In genomic region chr14:62557111-62557510, GRCm38 (mm10) we compare ENCODE assay signal across 20 mouse cellular contexts. TPM values are rescaled to one million over a fixed set of nuclear protein-coding genes. Genes with fewer than 3 reads are reported as not detected.
A peak's percentile ranks its signal among the peaks of the same experiment; 100 is the strongest.
DNase-seq lines count a peak whose midpoint lies in the region; ATAC-seq and TF ChIP-seq lines count a peak whose summit lies in the region.
"Had no signal": no experiment of that assay in that cellular context is flagged by ENCODE, and none has a peak within 500 bp of the region (broad histone marks: within the 10 kb centered on the region; RNA-seq: fewer than 3 reads in every experiment).

No protein-coding gene starts in this region.

- no peaks in the 10 kb centered on the region for H3K36me3 ChIP-seq in heart, embryonic 16.5 days (ENCODE audit: control insufficient read depth, insufficient read depth)
- H3K36me3 ChIP-seq in heart, adult 2 months (ENCODE audit: control insufficient read depth, insufficient read depth, low read length), result no peaks in the 10 kb centered on the region
- no peaks in the 10 kb centered on the region for H3K36me3 ChIP-seq in lung, embryonic 16.5 days (ENCODE audit: control insufficient read depth, insufficient read depth, low read length)
- H3K36me3 ChIP-seq in hindbrain, embryonic 14.5 days (replicated peaks; ENCODE audit: control insufficient read depth, insufficient read depth), result no peaks in the 10 kb centered on the region
- H3K36me3 ChIP-seq in midbrain, postnatal 0 days (ENCODE audit: insufficient read depth, low read length), result no peaks in the 10 kb centered on the region
- H3K36me3 ChIP-seq: heart, embryonic 12.5 days had no signal

- peaks cover 10% of the 10 kb centered on the region; the same call in 1 of the 2 replicates for H3K4me1 ChIP-seq in heart, embryonic 16.5 days (ENCODE audit: control insufficient read depth, insufficient read depth, low read length)
- H3K4me1 ChIP-seq in heart, adult 2 months (ENCODE audit: control insufficient read depth, insufficient read depth, low read length), result peaks cover 7% of the 10 kb centered on the region
- peaks cover 10% of the 10 kb centered on the region for H3K4me1 ChIP-seq in lung, embryonic 16.5 days (replicated peaks; ENCODE audit: control insufficient read depth, insufficient read depth, low read length)
- peaks cover 31% of the 10 kb centered on the region for H3K4me1 ChIP-seq in hindbrain, embryonic 14.5 days (replicated peaks; ENCODE audit: control insufficient read depth, insufficient read depth, low read length)
- H3K4me1 ChIP-seq in midbrain, postnatal 0 days (ENCODE audit: insufficient read depth, low read length), result peaks cover 11% of the 10 kb centered on the region

- H3K9me3 ChIP-seq in heart, embryonic 16.5 days (replicated peaks; ENCODE audit: control insufficient read depth, low read length), result no peaks in the 10 kb centered on the region
- H3K9me3 ChIP-seq in lung, embryonic 16.5 days (ENCODE audit: control insufficient read depth, low read length), result no peaks in the 10 kb centered on the region
- H3K9me3 ChIP-seq in hindbrain, embryonic 14.5 days (ENCODE audit: control insufficient read depth, low read length), result no peaks in the 10 kb centered on the region
- H3K9me3 ChIP-seq in midbrain, postnatal 0 days (ENCODE audit: low read length), result no peaks in the 10 kb centered on the region
- H3K9me3 ChIP-seq: heart, embryonic 12.5 days had no signal

- intact Hi-C loops in heart, adult 2 months (cut with DNase I), result loop anchor here (5.0 kb wide), 1 partner anchor 65 kb away; no protein-coding TSS in a partner anchor

- H3K4me2 ChIP-seq in heart, embryonic 16.5 days (ENCODE audit: low read depth, low read length), result peak overlapping the region; percentile 37; the same call in 1 of the 2 replicates
- 0 out of 2 replicates have a peak overlapping the region, but pooled peaks have one; percentile 96 for H3K4me2 ChIP-seq in lung, embryonic 16.5 days (ENCODE audit: low read depth, low read length)
- peak overlapping the region; percentile 77 for H3K4me2 ChIP-seq in hindbrain, embryonic 14.5 days (replicated peaks)
- peak overlapping the region; percentile 78 for H3K4me2 ChIP-seq in midbrain, postnatal 0 days (ENCODE audit: low read depth, low read length, poor library complexity, severe bottlenecking)

- TF ChIP-seq CTCF in heart, adult 2 months (IDR thresholded peaks at IDR 0.05), result no peak
- TF ChIP-seq CTCF in midbrain, postnatal 0 days (IDR thresholded peaks at IDR 0.05), result no peak

- no peak for DNase-seq in heart, adult 2 months
- DNase-seq in lung, adult 18-20 months, result no peak
- no peak for DNase-seq in hindbrain, embryonic 14.5 days (ENCODE audit: low spot score)
- no peak for DNase-seq in midbrain, postnatal 0 days (ENCODE audit: low spot score)
- DNase-seq in right cerebral cortex, adult 2 months (ENCODE audit: low spot score in 2 of 2), result no peak
- DNase-seq in spleen, adult 18-20 months, result no peak
- DNase-seq: adrenal gland, postnatal 36 days; kidney, postnatal 36 days; right cerebral cortex, postnatal 4 days; thymus, postnatal 4 days had no signal

- ATAC-seq in heart, embryonic 16.5 days (replicated peaks; ENCODE audit: extremely low read depth, insufficient read depth, low FRiP score), result no peak
- ATAC-seq in lung, embryonic 16.5 days (ENCODE audit: low read depth), result no peak
- no peak for ATAC-seq in hindbrain, embryonic 14.5 days (ENCODE audit: low FRiP score)
- ATAC-seq in midbrain, postnatal 0 days (ENCODE audit: low FRiP score), result no peak
- ATAC-seq: inflammation-experienced regulatory T-cells, adult 6 months had no signal

- TF ChIP-seq POLR2A in heart, adult 2 months (IDR thresholded peaks at IDR 0.05; ENCODE audit: insufficient read depth, low read depth, low read length), result no peak

- 79% methylated on average over 3 of the region's 3 CpGs for WGBS in heart, embryonic 16.5 days
- 88% methylated on average over 3 of the region's 3 CpGs for WGBS in heart, adult 2 months
- 81% methylated on average over 3 of the region's 3 CpGs for WGBS in lung, embryonic 16.5 days
- 83% methylated on average over 3 of the region's 3 CpGs for WGBS in hindbrain, embryonic 14.5 days
- WGBS in midbrain, postnatal 0 days, result 86% methylated on average over 3 of the region's 3 CpGs

- TF ChIP-seq EP300 in heart, adult 2 months (IDR thresholded peaks at IDR 0.05; ENCODE audit: insufficient read depth, low read depth, low read length), result no peak

- no peaks in the 10 kb centered on the region for H3K79me2 ChIP-seq in heart, adult 2 months (replicated peaks; ENCODE audit: control insufficient read depth, insufficient read depth, low read length)

- H3K27ac ChIP-seq in heart, embryonic 16.5 days (ENCODE audit: low read length), result no peak overlapping the region
- H3K27ac ChIP-seq in heart, adult 2 months, result no peak overlapping the region
- no peak overlapping the region for H3K27ac ChIP-seq in lung, embryonic 16.5 days (ENCODE audit: low read length)
- H3K27ac ChIP-seq in hindbrain, embryonic 14.5 days, result no peak overlapping the region
- H3K27ac ChIP-seq in midbrain, postnatal 0 days (ENCODE audit: low read depth, low read length), result no peak overlapping the region

- no peak overlapping the region for H3K9ac ChIP-seq in heart, embryonic 16.5 days (ENCODE audit: low read length)
- no peak overlapping the region for H3K9ac ChIP-seq in heart, adult 2 months (ENCODE audit: low read depth, low read length)
- no peak overlapping the region for H3K9ac ChIP-seq in lung, embryonic 16.5 days (ENCODE audit: low read length)
- H3K9ac ChIP-seq in hindbrain, embryonic 14.5 days, result no peak overlapping the region
- no peak overlapping the region for H3K9ac ChIP-seq in midbrain, postnatal 0 days (replicated peaks; ENCODE audit: low read length, poor library complexity, severe bottlenecking)
- H3K9ac ChIP-seq: heart, embryonic 12.5 days had no signal

- peaks cover 6% of the 10 kb centered on the region; the same call in 1 of the 2 replicates for H3K27me3 ChIP-seq in heart, embryonic 16.5 days (ENCODE audit: control insufficient read depth, insufficient read depth, low read length)
- H3K27me3 ChIP-seq in heart, adult 2 months (ENCODE audit: control insufficient read depth, insufficient read depth, low read length), result no peaks in the 10 kb centered on the region
- peaks cover 8% of the 10 kb centered on the region; the same call in 1 of the 2 replicates for H3K27me3 ChIP-seq in lung, embryonic 16.5 days (ENCODE audit: control insufficient read depth, insufficient read depth, low read depth, low read length)
- H3K27me3 ChIP-seq in hindbrain, embryonic 14.5 days (ENCODE audit: control insufficient read depth, insufficient read depth, low read length), result 0 out of 2 replicates have a peak, but pooled peaks cover 5% of the 10 kb centered on the region
- no peaks in the 10 kb centered on the region for H3K27me3 ChIP-seq in midbrain, postnatal 0 days (ENCODE audit: insufficient read depth, low read length)

- no peak overlapping the region for H3K4me3 ChIP-seq in heart, embryonic 16.5 days (ENCODE audit: low read length)
- no peak overlapping the region for H3K4me3 ChIP-seq in heart, adult 2 months
- H3K4me3 ChIP-seq in lung, embryonic 16.5 days (ENCODE audit: low read length), result no peak overlapping the region
- peak overlapping the region; percentile 76 for H3K4me3 ChIP-seq in hindbrain, embryonic 14.5 days (replicated peaks; ENCODE audit: low read length)
- H3K4me3 ChIP-seq in midbrain, postnatal 0 days (ENCODE audit: low read depth, low read length), result peak overlapping the region; percentile 77; the same call in 1 of the 2 replicates

RNA-seq across cellular contexts. Expression of gene Fam124a, which starts 1.6 kb away (rescaled TPM):
- 3.6 and 4.0 TPM in 2 replicates for polyA plus RNA-seq in heart, embryonic 16.5 days (2015; fragmentation: Nextera tagmentation; extraction: Ambion mirVana)
- total RNA-seq in heart, adult 2 months (2021), result 1 to 10 TPM; 3.4 TPM
- polyA plus RNA-seq in heart, adult 2 months (2012; rRNA removed), result 5.6 and 7.9 TPM in 2 replicates
- 5.9 and 7.3 TPM in 2 replicates for polyA plus RNA-seq in lung, embryonic 16.5 days (2015; fragmentation: Nextera tagmentation; extraction: Ambion mirVana)
- polyA plus RNA-seq in hindbrain, embryonic 14.5 days (2014; fragmentation: Nextera tagmentation; extraction: Ambion mirVana), result 29.3 and 32.7 TPM in 2 replicates
- total RNA-seq in midbrain, postnatal 0 days (2014; rRNA removed), result 43.4 and 45.5 TPM in 2 replicates
- 41.5 and 42.1 TPM in 2 replicates for polyA plus RNA-seq in midbrain, postnatal 0 days (2015; fragmentation: Nextera tagmentation; extraction: Ambion mirVana)
- total RNA-seq: MEL had no signal
- polyA plus RNA-seq: inflammation-experienced regulatory T-cells, adult 6 months had no signal

RNA-seq across cellular contexts. Expression of gene Gm4131, which starts 9.6 kb away (rescaled TPM):
- polyA plus RNA-seq in heart, embryonic 16.5 days (2015; fragmentation: Nextera tagmentation; extraction: Ambion mirVana), result 0.17 TPM in 1 of 2 replicates, not detected in the other
- total RNA-seq in heart, adult 2 months (2021), result not detected
- not detected in 2 replicates for polyA plus RNA-seq in heart, adult 2 months (2012; rRNA removed)
- not detected in 2 replicates for polyA plus RNA-seq in lung, embryonic 16.5 days (2015; fragmentation: Nextera tagmentation; extraction: Ambion mirVana)
- 0.17 and 0.30 TPM in 2 replicates for polyA plus RNA-seq in hindbrain, embryonic 14.5 days (2014; fragmentation: Nextera tagmentation; extraction: Ambion mirVana)
- total RNA-seq in midbrain, postnatal 0 days (2014; rRNA removed), result not detected in 2 replicates
- polyA plus RNA-seq in midbrain, postnatal 0 days (2015; fragmentation: Nextera tagmentation; extraction: Ambion mirVana), result 0.14 TPM in 1 of 2 replicates, not detected in the other
- total RNA-seq: adrenal gland, postnatal 36 days; gastrocnemius, adult 8-10 months; left cerebral cortex, adult 8-10 months; MEL had no signal
- polyA plus RNA-seq: C2C12; inflammation-experienced regulatory T-cells, adult 6 months; liver, embryonic 16.5 days; stomach, embryonic 16.5 days had no signal

Comparison
In these comparisons a context has a peak if more than half of its experiments do, and no peak if none do; other contexts are left out.
1. H3K4me2 ChIP-seq: peak in every context shown above with its lines; median percentile 96 in lung, embryonic 16.5 days; 78 in midbrain, postnatal 0 days; 77 in hindbrain, embryonic 14.5 days; 37 in heart, embryonic 16.5 days.
2. H3K4me3 ChIP-seq: peak in hindbrain, embryonic 14.5 days (single experiment) and midbrain, postnatal 0 days (single experiment); none in heart, embryonic 16.5 days (single experiment), heart, adult 2 months (single experiment) and lung, embryonic 16.5 days (single experiment).